Mouse (Mus musculus) forebrain, embryonic 14.5 days (tissue): ENCODE data around the gene Tat. TPM values are rescaled to one million over a fixed set of nuclear protein-coding genes. Genes with fewer than 3 reads are reported as not detected.
"Not testable (repeated sequence)": the region's sequence is repeated elsewhere in the genome, so short reads cannot be mapped to it uniquely, and the experiment has no call there.

Experiments
- ATAC-seq: fragments of 200-750 bp; cut with Nextera tagmentation; 2 replicates; pipeline ENCODE4 v1.8.0; 2017; ENCODE audit warnings: mild to moderate bottlenecking, moderate library complexity
- DNase-seq: peaks from one replicate; pipeline ENCODE4 v3.0.0-alpha.2; 2015; ENCODE audit warnings: low spot score
- H3K27ac ChIP-seq: fragments of 300-500 bp; sonication (generic); 2 replicates; pipeline ENCODE4 v1.5.1; 2014; ENCODE audit warnings: low read depth, mild to moderate bottlenecking, control low read depth, low read length, moderate library complexity
- H3K27me3 ChIP-seq: fragments of 300-500 bp; sonication (generic); replicated peaks from 2 replicates; pipeline ENCODE4 v1.6.1; 2014; ENCODE audit warnings: low read length, control low read depth, mixed read lengths; ENCODE audit not compliant: control insufficient read depth, insufficient read depth
- H3K36me3 ChIP-seq: fragments of 300-500 bp; sonication (generic); 2 replicates; pipeline ENCODE4 v1.6.1; 2014; ENCODE audit warnings: low read length, control low read depth; ENCODE audit not compliant: control insufficient read depth, insufficient read depth
- H3K4me1 ChIP-seq: fragments of 300-500 bp; sonication (generic); 2 replicates; pipeline ENCODE4 v1.6.1; 2014; ENCODE audit warnings: antibody characterized with exemption, low read length, control low read depth; ENCODE audit not compliant: control insufficient read depth, insufficient read depth
- H3K4me2 ChIP-seq: fragments of 300-500 bp; sonication (generic); 2 replicates; pipeline ENCODE4 v1.6.1; 2014; ENCODE audit warnings: mild to moderate bottlenecking, control low read depth, low read length
- H3K4me3 ChIP-seq: fragments of 300-500 bp; sonication (generic); 2 replicates; pipeline ENCODE4 v1.5.1; 2014; ENCODE audit warnings: low read depth, low read length, control low read depth
- H3K9ac ChIP-seq: fragments of 300-500 bp; sonication (generic); 2 replicates; pipeline ENCODE4 v1.6.1; 2014; ENCODE audit warnings: mild to moderate bottlenecking, low read length, control low read depth, moderate library complexity
- H3K9me3 ChIP-seq: fragments of 300-500 bp; sonication (generic); replicated peaks from 2 replicates; pipeline ENCODE4 v1.6.1; 2016; ENCODE audit warnings: low read length, control low read depth, mixed read lengths; ENCODE audit not compliant: control insufficient read depth
- WGBS: fragments of 180-500 bp; shearing (Covaris S2); extraction: QIAGEN DNeasy Blood & Tissue Kit; methylation state at CpG from one replicate; pipeline ENCODE4 v1.1.7; 2014; 5-methylcytosine and 5-hydroxymethylcytosine counted together
- polyA plus RNA-seq: library from polyadenylated mRNA; unstranded; fragments of >200 nt; fragmentation: Nextera tagmentation; extraction: Ambion mirVana; gene quantifications from 2 replicates; pipeline ENCODE4 v1.2.1, GENCODE M21; 2014

Tat gene
- polyA plus RNA-seq, 1 experiment from 2014 or later: not detected

DNA sequence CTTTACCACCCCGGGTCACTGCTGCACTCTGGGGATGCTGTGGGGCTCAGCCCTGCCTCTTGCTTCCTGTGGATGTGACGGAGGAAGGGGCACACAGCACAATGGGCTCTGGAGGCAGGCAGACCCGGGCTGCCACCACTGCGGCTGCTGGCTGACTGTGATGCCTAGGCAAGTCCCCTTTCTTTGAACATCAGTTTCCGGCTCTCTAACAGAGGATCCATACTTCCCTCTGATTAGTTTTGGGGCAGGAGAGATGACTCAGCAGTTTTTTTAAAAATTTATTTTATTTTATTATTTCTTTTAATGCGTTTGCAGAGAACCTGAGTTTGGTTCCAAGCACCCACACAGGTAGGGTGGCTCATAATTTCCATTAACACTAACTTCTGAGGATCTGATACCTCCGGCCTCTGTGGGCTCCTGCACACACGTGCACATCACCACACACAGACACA, 18.8 kb downstream of the Tat start:
- ATAC-seq (no peak), DNase-seq (no peak)
- H3K4me2 ChIP-seq: no peak overlapping the region
- WGBS: 63% methylated on average over 8 of the region's 8 CpGs
- H3K9ac ChIP-seq: no peak overlapping the region
- no peaks in the 10 kb centered on the region for H3K9me3 ChIP-seq
- H3K27ac ChIP-seq: no peak overlapping the region
- H3K36me3 ChIP-seq: no peaks in the 10 kb centered on the region
- peaks cover 2% of the 10 kb centered on the region; the same call in 1 of the 2 replicates for H3K4me1 ChIP-seq
- H3K27me3 ChIP-seq: no peaks in the 10 kb centered on the region
- H3K4me3 ChIP-seq: no peak overlapping the region

DNA sequence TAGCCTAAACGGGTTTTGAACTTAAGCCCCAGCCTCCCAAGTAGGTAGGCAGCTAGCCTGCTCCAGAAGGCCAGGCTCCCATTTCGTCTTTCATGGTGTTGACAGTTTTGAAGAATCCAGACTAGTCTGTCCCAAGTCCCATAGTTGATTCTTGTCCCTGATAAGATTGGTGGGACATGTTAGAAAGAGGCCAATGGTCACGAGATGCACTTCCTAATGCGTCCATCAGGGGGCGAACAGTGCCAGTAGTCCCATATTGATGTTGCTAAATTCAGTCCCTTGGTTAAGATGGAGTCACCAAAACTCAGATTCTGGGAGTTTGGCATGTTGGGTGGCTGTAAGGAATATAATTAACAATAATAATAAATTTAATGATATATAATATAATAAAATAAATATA, 20.6 kb downstream of the Tat start:
- Histone ChIP-seq H3K27ac (no peak overlapping the region), H3K4me1 (peaks cover 2% of the 10 kb centered on the region; the same call in 1 of the 2 replicates), H3K9ac (no peak overlapping the region), H3K27me3 (no peaks in the 10 kb centered on the region), H3K9me3 (no peaks in the 10 kb centered on the region), H3K36me3 (no peaks in the 10 kb centered on the region), H3K4me3 (no peak overlapping the region), H3K4me2 (no peak overlapping the region)
- DNase-seq: peak; percentile 32
- no peak for ATAC-seq
- WGBS: 34% methylated on average over 5 of the region's 5 CpGs

DNA sequence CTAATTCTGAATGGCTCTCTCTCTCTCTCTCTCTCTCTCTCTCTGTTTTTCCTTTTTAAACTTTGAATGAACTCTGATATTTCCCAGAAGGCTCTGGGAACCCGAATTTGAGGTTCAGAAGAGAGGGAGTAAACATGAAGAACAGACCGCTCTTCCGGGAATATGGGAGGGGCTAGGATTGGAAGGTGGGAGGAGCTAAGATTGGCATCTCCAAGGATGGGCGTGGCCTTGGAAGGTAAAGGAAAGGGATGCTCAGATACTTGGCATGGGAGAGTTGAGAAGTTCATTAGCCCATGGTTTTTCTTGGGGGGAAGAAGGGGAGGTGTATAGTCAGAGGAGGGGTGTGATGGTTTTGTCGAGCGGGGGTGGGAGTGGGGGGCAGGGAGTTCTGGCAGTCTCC, 31.8 kb downstream of the Tat start:
- ATAC-seq (no peak), DNase-seq (no peak)
- Histone ChIP-seq H3K4me1 (no peaks in the 10 kb centered on the region), H3K9ac (no peak overlapping the region), H3K4me3 (no peak overlapping the region), H3K36me3 (no peaks in the 10 kb centered on the region), H3K27me3 (no peaks in the 10 kb centered on the region), H3K4me2 (no peak overlapping the region), H3K9me3 (no peaks in the 10 kb centered on the region), H3K27ac (no peak overlapping the region)
- WGBS: 57% methylated on average over 6 of the region's 6 CpGs

DNA sequence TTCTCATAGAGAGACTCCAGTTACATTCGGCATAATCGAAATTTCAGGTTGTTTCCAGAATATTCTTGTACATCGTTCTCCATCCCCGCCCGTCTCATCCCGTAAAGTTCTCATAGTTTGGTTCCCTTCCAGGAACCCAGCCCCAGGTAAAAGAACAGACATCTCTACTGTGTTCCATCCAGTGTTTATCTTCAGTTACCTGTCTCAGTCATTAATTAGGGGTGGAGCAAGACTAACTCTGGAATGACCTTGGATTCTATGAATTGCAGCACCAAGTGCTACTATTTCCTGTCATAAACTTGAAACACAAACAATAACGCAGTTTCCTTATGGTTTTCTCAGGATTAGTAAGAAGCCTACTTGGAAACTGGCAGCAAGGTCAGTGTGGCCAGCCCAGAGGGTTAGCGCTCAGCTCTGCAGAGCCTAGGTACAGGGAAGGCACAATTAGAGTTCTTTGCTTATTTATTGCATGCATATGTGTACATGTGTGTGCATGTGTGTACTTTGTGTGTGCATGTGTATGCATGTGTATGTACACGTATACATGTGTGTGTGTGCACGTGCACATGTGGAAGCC, 32.6 kb downstream of the Tat start:
- ATAC-seq (no peak), DNase-seq (no peak)
- no peak overlapping the region for H3K9ac ChIP-seq
- 92% methylated on average over 10 of the region's 10 CpGs for WGBS
- H3K27ac ChIP-seq: no peak overlapping the region
- no peaks in the 10 kb centered on the region for H3K27me3 ChIP-seq
- H3K4me3 ChIP-seq: no peak overlapping the region
- no peaks in the 10 kb centered on the region for H3K36me3 ChIP-seq
- H3K9me3 ChIP-seq: no peaks in the 10 kb centered on the region
- no peak overlapping the region for H3K4me2 ChIP-seq
- no peaks in the 10 kb centered on the region for H3K4me1 ChIP-seq

DNA sequence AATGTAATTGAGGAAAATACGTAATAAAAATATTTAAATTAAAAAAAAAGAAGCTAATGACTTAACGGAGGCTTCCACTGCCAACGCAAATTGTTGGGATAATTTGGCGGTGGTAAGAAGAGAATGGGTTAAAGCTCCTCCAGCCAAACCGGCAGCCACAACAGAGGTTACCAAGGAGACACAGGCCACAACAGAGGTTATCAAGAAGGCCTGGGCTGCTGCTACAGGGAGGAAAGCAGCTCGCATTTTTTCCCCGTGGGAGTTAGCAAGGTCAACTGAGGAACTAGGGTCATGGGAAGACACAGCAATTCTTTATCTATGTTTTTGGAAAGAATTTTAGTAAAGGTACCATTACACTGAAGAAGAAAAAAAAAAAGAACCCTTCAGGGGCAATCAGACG, 43.5 kb downstream of the Tat start:
- DNase-seq, H3K27ac ChIP-seq, H3K27me3 ChIP-seq, ATAC-seq, H3K9ac ChIP-seq, H3K4me1 ChIP-seq, H3K4me3 ChIP-seq, H3K9me3 ChIP-seq, H3K4me2 ChIP-seq, H3K36me3 ChIP-seq: not testable (repeated sequence)
- WGBS: 24% methylated on average over 8 of the region's 8 CpGs

DNA sequence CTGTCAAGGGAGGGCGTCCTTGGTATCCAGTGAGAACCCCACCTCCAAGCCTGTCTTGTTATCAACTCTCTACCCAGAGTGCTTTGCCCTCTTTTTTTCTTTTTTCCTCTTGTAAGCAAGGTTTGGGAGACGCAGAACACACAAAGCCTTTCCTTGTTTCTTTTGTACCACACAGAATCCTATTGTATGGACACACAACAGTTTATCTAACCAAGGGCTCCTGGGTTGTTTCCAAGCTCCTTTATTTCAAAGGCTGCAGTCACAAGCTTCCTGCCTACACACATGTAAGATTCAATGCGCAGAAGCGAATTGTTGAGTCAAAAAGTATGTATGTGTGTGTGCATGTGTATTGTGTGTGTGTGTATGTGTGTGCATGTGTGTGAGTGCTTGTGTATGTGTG, 44.1 kb downstream of the Tat start:
- Histone ChIP-seq H3K4me3 (no peak overlapping the region), H3K9me3 (no peaks in the 10 kb centered on the region), H3K4me1 (no peaks in the 10 kb centered on the region), H3K36me3 (no peaks in the 10 kb centered on the region), H3K9ac (no peak overlapping the region), H3K27me3 (no peaks in the 10 kb centered on the region), H3K27ac (no peak overlapping the region), H3K4me2 (no peak overlapping the region)
- ATAC-seq (no peak), DNase-seq (no peak)
- 48% methylated on average over 4 of the region's 4 CpGs for WGBS

DNA sequence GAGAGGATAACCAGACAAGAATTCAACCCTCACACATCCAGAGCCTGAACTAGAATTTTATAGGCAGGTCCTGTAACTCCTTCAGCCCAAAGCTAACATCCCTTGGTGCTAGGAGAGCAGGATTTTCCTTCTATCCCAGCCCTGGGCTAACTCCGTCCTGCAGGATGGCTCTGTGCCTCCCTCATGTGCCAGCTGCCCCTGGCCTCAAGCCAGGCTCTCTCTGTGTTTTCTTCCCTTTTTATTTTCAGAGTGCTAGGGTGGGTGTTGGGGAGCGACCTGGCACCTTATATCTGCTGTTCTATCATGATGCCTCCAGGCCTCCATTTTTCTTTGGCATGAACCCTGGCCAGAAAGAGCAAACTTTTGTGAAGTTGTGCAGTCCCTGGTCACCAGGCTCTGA, 45.9 kb downstream of the Tat start:
- Histone ChIP-seq H3K27me3 (no peaks in the 10 kb centered on the region), H3K4me2 (no peak overlapping the region), H3K4me1 (no peaks in the 10 kb centered on the region), H3K9me3 (no peaks in the 10 kb centered on the region), H3K4me3 (no peak overlapping the region), H3K36me3 (no peaks in the 10 kb centered on the region), H3K9ac (no peak overlapping the region), H3K27ac (no peak overlapping the region)
- no peak for ATAC-seq
- peak; percentile 12 for DNase-seq
- 44% methylated on average over 2 of the region's 2 CpGs for WGBS

DNA sequence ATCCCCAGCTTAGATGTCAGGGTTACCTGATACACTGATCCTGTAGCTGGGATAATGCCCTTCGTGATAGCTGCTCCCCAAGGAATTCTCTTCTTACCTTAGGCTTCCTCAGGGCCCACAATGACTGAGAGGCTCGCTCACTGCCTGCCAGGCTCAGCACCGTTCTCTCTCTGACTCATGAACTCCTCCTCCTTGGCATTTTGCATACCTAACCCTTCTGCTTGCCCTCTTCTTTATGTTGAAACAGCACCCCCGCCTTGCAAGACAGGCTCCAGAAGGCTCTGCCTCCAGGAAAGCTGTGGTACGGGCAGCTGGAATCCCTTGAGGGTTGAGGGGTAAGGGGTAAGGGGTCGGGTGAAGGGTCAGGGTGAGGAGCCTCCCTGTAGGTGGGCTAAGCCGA, 49.0 kb downstream of the Tat start:
- Histone ChIP-seq H3K36me3 (no peaks in the 10 kb centered on the region), H3K4me3 (no peak overlapping the region)
- WGBS: 52% methylated on average over 7 of the region's 7 CpGs

DNA sequence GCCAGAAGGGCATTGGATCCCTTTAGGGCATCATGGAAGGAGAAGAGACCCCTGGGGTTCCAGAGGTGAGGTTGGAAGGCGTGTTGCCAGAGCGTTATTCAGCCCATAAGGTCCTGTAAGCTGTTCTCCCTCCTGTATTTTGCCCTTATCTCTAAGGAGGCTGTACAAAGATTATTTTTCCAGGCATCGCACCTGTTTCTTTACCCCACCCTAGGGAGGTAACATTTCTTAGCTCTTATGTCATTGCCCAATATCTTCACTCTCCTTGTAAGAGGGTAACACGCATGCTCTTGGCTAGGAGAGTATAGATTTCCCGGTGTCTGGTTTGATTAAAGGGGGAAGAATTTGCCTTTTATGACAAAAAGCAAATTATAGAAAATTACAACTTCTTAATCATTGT, 49.4 kb downstream of the Tat start, which contains the start of gene Chst4:
Gene Chst4, minus strand, starts transcription at position 82 of the 400 bp plus-strand sequence.
- H3K4me1 ChIP-seq: no peaks in the 10 kb centered on the region
- H3K4me2 ChIP-seq: no peak within 1 kb of the TSS
- ATAC-seq (no peak), DNase-seq (no peak)
- H3K9ac ChIP-seq: no peak within 1 kb of the TSS
- no peaks in the 10 kb centered on the region for H3K27me3 ChIP-seq
- no peaks in the 10 kb centered on the region for H3K9me3 ChIP-seq
- WGBS: 83% methylated on average over 5 of the region's 5 CpGs
- H3K4me3 ChIP-seq: no peak within 1 kb of the TSS
- H3K27ac ChIP-seq: no peak within 1 kb of the TSS
- H3K36me3 ChIP-seq: no peaks in the 10 kb centered on the region

More for the DNA sequence above, 49.0 kb downstream of the Tat start:
- Histone ChIP-seq H3K9me3 (no peaks in the 10 kb centered on the region), H3K4me2 (no peak overlapping the region), H3K27ac (no peak overlapping the region), H3K27me3 (no peaks in the 10 kb centered on the region), H3K9ac (no peak overlapping the region), H3K4me1 (no peaks in the 10 kb centered on the region)
- no peak for ATAC-seq
- DNase-seq: no peak
